Mouse (Mus musculus) liver, embryonic 15.5 days (tissue): ENCODE results near the gene Fibp. TPM values are rescaled to one million over a fixed set of nuclear protein-coding genes. Genes with fewer than 3 reads are reported as not detected.

Source experiments
- ATAC-seq: fragments of 200-750 bp; cut with Nextera tagmentation; 2 replicates; pipeline ENCODE4 v1.8.0; 2017; ENCODE audit warnings: moderate number of reproducible peaks, mild to moderate bottlenecking, moderate library complexity; ENCODE audit not compliant: insufficient read depth
- H3K27ac ChIP-seq: fragments of 300-500 bp; sonication (generic); replicated peaks from 2 replicates; pipeline ENCODE4 v1.5.1; 2015; ENCODE audit warnings: mild to moderate bottlenecking, inconsistent platforms
- H3K27me3 ChIP-seq: fragments of 300-500 bp; sonication (generic); 2 replicates; pipeline ENCODE4 v1.6.1; 2015; ENCODE audit warnings: mild to moderate bottlenecking, inconsistent platforms
- H3K36me3 ChIP-seq: fragments of 300-500 bp; sonication (generic); replicated peaks from 2 replicates; pipeline ENCODE4 v1.6.1; 2015; ENCODE audit warnings: moderate library complexity, mild to moderate bottlenecking, inconsistent platforms
- H3K4me1 ChIP-seq: fragments of 300-500 bp; sonication (generic); replicated peaks from 2 replicates; pipeline ENCODE4 v1.6.1; 2015; ENCODE audit warnings: inconsistent platforms
- H3K4me2 ChIP-seq: fragments of 300-500 bp; sonication (generic); 2 replicates; pipeline ENCODE4 v1.6.1; 2015; ENCODE audit warnings: moderate library complexity, mild to moderate bottlenecking, inconsistent platforms
- H3K4me3 ChIP-seq: fragments of 300-500 bp; sonication (generic); replicated peaks from 2 replicates; pipeline ENCODE4 v1.5.1; 2015; ENCODE audit warnings: mild to moderate bottlenecking, inconsistent platforms
- H3K9ac ChIP-seq: fragments of 300-500 bp; sonication (generic); 2 replicates; pipeline ENCODE4 v1.6.1; 2015; ENCODE audit warnings: moderate library complexity, mild to moderate bottlenecking, inconsistent platforms
- H3K9me3 ChIP-seq: fragments of 300-500 bp; sonication (generic); replicated peaks from 2 replicates; pipeline ENCODE4 v1.6.1; 2016; ENCODE audit warnings: inconsistent platforms
- WGBS: fragments of 180-500 bp; shearing (Covaris S2); methylation state at CpG from one replicate; pipeline ENCODE4 v1.1.7; 2015; ENCODE audit warnings: mixed read lengths; ENCODE audit not compliant: insufficient replicate concordance; 5-methylcytosine and 5-hydroxymethylcytosine counted together
- polyA plus RNA-seq: library from polyadenylated mRNA; unstranded; fragments of >200 nt; fragmentation: Nextera tagmentation; extraction: Ambion mirVana; gene quantifications from 2 replicates; pipeline ENCODE4 v1.2.1, GENCODE M21; 2015

Gene Fibp
- polyA plus RNA-seq, 1 experiment from 2014 or later: 25.3 TPM

DNA sequence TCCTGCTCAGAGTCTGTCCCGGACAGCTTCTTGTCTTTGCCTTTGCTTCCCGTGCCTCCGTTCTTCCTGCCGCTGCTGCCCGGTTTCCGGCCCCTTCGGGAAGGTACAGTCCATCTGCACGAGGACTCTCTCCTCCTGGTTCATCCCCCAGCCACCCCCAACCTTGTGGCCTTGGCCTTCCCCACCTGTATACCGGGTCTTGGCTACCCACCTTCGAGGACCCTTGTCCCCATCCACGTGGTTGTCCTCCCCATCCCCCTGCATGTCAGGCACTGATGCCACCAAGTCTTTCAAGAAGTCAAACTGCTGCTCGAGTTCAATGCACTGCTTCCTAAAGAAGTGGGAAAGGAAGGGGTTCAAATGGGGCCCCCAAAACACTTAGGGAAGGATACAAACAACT lies 36.9 kb upstream of the Fibp start:
- H3K36me3 ChIP-seq: peaks cover 41% of the 10 kb centered on the region
- 63% methylated on average over 12 of the region's 12 CpGs for whole genome bisulfite sequencing
- ATAC-seq: no peak

DNA sequence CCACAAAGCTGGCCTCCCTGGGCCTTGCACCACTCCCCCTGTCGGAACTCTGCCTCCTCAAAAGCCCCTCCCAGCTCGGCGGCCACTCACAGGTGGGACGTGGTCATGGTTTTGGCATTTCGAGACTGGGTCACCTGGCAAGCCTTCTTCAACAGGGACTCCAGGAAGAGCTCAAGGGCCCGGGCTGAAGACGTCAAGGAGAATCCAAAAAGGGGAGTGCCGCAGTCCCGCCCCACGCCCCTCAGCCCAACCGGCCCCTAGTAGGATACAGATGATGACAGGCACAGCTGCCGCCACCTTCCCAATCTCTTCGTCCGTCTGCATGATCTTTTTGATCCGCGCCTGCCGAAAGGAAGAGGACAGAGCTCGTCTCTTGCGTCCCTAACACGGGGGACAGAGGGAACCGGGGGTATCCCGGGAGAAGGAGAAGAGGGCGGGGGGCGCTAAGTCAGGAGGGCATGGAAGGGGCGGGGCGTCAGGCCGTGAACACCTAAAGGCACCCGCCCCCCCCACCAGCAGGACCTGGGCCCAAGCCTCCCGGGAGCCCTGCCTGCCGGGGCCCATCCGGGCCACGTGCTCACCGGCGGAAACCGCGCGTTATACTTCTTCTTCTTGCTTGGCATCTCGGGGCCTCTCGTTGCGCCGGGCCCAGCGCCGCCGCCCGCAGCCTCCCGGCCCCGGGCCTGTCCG lies 36.2 kb upstream of the Fibp start:
- under 1% methylated on average over 37 of the region's 48 CpGs for WGBS
- H3K9ac ChIP-seq: peak overlapping the region; percentile 85
- peak overlapping the region; percentile 91 for H3K4me3 ChIP-seq
- no peaks in the 10 kb centered on the region for H3K27me3 ChIP-seq
- H3K9me3 ChIP-seq: no peaks in the 10 kb centered on the region
- peak overlapping the region; percentile 98 for H3K4me2 ChIP-seq
- ATAC-seq: peak; percentile 46
- peak overlapping the region; percentile 92 for H3K27ac ChIP-seq
- H3K36me3 ChIP-seq: peaks cover 41% of the 10 kb centered on the region
- H3K4me1 ChIP-seq: peaks cover 35% of the 10 kb centered on the region

More for the DNA sequence above, 36.9 kb upstream of the Fibp start:
- Histone ChIP-seq H3K4me2 (peak overlapping the region; percentile 98), H3K27me3 (no peaks in the 10 kb centered on the region), H3K27ac (peak overlapping the region; percentile 92), H3K9ac (peak overlapping the region; percentile 85; the same call in 1 of the 2 replicates), H3K9me3 (no peaks in the 10 kb centered on the region), H3K4me1 (peaks cover 35% of the 10 kb centered on the region), H3K4me3 (peak overlapping the region; percentile 91)

DNA sequence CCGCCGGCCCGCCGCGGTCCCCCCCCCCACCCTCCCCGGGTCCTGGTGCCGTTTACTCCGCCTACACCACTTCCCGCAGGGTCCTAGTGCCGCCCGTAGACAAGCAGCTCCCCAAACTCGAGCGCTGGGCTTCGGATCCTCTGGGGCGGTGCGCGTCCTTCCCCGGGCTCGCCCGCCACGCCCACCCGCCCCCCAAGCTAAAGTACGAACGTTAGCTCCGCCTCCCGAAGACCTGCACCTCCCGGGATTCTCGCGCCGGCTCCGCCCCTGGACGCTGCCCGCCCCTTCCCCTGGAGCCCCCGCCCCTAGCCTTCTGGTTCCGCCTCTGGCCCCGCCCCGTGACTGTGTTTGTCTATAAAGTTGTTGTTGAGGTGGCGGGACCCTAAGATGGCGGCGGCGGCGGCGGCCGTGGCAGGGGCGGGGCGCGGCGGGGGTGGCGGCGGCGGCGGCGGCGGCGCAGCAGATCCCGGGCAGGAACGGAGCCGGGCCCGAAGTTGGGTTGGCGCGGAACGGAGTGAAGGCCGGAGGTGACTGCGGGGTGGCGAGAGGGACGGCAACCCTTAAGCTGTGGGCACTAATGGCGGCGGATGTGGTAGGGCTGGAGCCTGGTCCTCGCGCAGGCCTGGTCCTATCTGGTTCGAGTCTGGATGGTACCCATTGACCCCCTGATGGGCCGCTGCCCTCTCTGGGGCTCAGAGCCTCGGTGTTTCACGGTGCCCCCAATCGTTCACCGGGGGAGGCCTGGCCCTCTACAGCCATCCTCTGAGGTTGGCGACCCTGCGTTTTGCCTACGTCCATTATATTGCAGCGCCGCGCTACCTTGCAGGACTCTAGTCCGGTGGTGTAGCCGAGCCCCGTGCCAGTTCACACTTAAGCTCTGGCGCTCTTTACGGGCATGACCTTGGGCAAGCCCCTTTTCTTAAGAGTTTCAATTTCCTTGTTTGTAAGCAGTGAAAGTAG lies 35.4 kb upstream of the Fibp start, which contains the start of the genes Drap1 and AI837181:
TSS of gene Drap1 (minus strand) at position 198 of the 960 bp plus-strand sequence.
TSS of gene AI837181 (plus strand) at position 363 of the 960 bp plus-strand sequence.
- H3K9me3 ChIP-seq: no peaks in the 10 kb centered on the region
- peaks cover 35% of the 10 kb centered on the region for H3K4me1 ChIP-seq
- WGBS: under 1% methylated on average over 83 of the region's 87 CpGs
- peak within 1 kb of the TSS; percentile 91 for H3K4me3 ChIP-seq
- peak within 1 kb of the TSS; percentile 94 for H3K9ac ChIP-seq
- peak within 1 kb of the TSS; percentile 92 for H3K27ac ChIP-seq
- H3K27me3 ChIP-seq: no peaks in the 10 kb centered on the region
- peak; percentile 85 for ATAC-seq
- H3K36me3 ChIP-seq: peaks cover 41% of the 10 kb centered on the region
- H3K4me2 ChIP-seq: peak within 1 kb of the TSS; percentile 98

DNA sequence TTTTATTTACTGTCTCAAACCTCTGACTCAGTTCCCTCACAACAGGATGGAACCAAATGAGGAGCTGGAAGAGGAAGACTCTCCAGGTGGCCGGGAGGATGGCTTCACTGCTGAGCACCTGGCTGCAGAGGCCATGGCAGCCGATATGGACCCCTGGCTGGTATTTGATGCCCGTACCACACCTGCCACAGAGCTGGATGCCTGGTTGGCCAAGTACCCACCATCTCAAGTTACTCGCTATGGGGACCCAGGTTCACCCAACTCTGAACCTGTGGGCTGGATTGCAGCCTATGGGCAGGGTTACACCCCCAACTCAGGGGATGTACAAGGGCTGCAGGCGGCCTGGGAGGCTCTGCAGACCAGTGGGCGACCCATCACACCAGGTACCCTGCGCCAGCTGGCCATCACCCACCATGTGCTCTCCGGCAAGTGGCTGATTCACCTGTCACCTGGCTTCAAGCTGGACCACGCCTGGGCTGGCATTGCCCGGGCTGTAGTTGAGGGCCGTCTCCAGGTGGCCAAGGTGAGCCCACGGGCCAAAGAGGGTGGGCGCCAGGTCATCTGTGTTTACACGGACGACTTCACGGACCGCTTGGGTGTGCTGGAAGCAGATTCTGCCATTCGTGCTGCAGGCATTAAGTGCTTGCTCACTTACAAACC lies 34.4 kb upstream of the Fibp start:
- peak overlapping the region; percentile 94 for H3K9ac ChIP-seq
- peak overlapping the region; percentile 98 for H3K4me2 ChIP-seq
- peak overlapping the region; percentile 91 for H3K4me3 ChIP-seq
- H3K4me1 ChIP-seq: peaks cover 35% of the 10 kb centered on the region
- no peak for ATAC-seq
- no peaks in the 10 kb centered on the region for H3K9me3 ChIP-seq
- peaks cover 31% of the 10 kb centered on the region for H3K36me3 ChIP-seq
- peak overlapping the region; percentile 85 for H3K27ac ChIP-seq
- WGBS: 78% methylated on average over 18 of the region's 18 CpGs
- no peaks in the 10 kb centered on the region for H3K27me3 ChIP-seq

DNA sequence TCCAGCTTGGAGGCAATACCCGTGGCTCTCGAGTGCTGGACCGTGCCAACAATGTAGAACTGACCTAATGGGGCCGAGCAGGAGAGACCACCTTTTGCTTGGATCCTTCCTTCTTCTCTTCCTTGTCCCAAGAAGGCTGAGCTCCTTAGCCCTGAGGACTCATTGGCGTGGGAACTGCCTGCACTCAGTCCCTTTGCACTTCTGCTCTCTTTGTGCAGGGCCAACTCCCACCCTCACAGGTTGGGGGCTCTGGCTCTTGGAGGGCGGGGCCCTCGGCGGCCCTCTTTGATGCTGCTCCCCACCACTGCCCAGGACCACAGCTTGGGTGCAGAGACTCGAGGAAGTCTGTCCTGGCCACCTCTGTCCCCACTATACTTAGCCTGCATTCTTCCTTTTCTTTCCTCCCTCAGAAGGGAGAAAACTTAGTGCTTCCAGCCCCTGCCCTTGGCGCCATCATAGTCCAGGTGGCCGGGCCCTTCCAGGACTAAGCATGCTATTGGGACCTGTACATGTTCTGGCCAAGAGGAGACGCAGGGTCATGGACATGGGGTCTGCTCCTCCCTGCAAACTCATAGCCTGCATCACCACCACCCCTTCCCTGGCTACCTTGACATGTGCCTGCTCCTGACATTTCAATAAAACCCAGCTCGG lies 33.6 kb upstream of the Fibp start:
- no peaks in the 10 kb centered on the region for H3K9me3 ChIP-seq
- H3K27ac ChIP-seq: no peak overlapping the region
- no peaks in the 10 kb centered on the region for H3K27me3 ChIP-seq
- H3K4me1 ChIP-seq: peaks cover 35% of the 10 kb centered on the region
- WGBS: 77% methylated on average over 13 of the region's 13 CpGs
- peak overlapping the region; percentile 98; the same call in 1 of the 2 replicates for H3K4me2 ChIP-seq
- H3K9ac ChIP-seq: no peak overlapping the region; the same call in 1 of the 2 replicates
- no peak for ATAC-seq
- peak overlapping the region; percentile 91; the same call in 1 of the 2 replicates for H3K4me3 ChIP-seq
- peaks cover 30% of the 10 kb centered on the region for H3K36me3 ChIP-seq

DNA sequence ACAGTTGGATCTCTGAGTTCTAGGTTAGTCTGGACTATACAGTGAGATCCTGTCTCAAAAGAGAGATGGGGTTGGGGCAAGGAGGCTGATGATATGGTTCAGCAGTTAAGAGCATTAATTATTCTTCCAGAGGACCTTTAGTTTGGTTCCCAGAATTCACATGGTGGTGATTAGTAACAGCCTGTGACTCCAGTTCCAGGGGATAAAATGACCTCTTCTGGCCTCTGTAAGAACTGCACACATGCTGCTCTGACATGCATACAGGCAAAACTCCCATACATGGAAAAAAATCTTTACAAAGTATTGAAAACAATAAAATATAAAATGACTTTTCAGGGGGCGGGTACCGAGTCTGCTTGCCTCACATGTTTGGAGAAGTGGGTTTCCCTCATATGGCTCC lies 32.3 kb upstream of the Fibp start:
- Histone ChIP-seq H3K4me2 (no peak overlapping the region), H3K4me3 (no peak overlapping the region), H3K9me3 (no peaks in the 10 kb centered on the region), H3K27me3 (no peaks in the 10 kb centered on the region), H3K36me3 (peaks cover 18% of the 10 kb centered on the region), H3K4me1 (peaks cover 37% of the 10 kb centered on the region), H3K9ac (no peak overlapping the region), H3K27ac (no peak overlapping the region)
- ATAC-seq: no peak
- WGBS: 66% methylated on average over 2 of the region's 2 CpGs

GRCm38 (mm10) chr19:5429219-5429618 lies 31.2 kb upstream of the Fibp start:
- no peak overlapping the region for H3K4me2 ChIP-seq
- H3K4me1 ChIP-seq: peaks cover 36% of the 10 kb centered on the region
- H3K27me3 ChIP-seq: peaks cover 2% of the 10 kb centered on the region; the same call in 1 of the 2 replicates
- peaks cover 15% of the 10 kb centered on the region for H3K36me3 ChIP-seq
- no peak overlapping the region for H3K9ac ChIP-seq
- H3K4me3 ChIP-seq: no peak overlapping the region
- no peak overlapping the region for H3K27ac ChIP-seq
- ATAC-seq: no peak
- H3K9me3 ChIP-seq: no peaks in the 10 kb centered on the region
- 63% methylated on average over 4 of the region's 4 CpGs for WGBS

- peaks cover 15% of the 10 kb centered on the region for H3K36me3 ChIP-seq
- H3K9me3 ChIP-seq: no peaks in the 10 kb centered on the region
- H3K4me1 ChIP-seq: peaks cover 32% of the 10 kb centered on the region
- no peak overlapping the region for H3K4me3 ChIP-seq
- peaks cover 7% of the 10 kb centered on the region for H3K27me3 ChIP-seq
- 57% methylated on average over 8 of the region's 8 CpGs for WGBS
- H3K27ac ChIP-seq: no peak overlapping the region
- ATAC-seq: no peak
- no peak overlapping the region for H3K9ac ChIP-seq
- H3K4me2 ChIP-seq: no peak overlapping the region
Measured at GRCm38 (mm10) chr19:5429806-5430205, 30.6 kb upstream of the Fibp start.

DNA sequence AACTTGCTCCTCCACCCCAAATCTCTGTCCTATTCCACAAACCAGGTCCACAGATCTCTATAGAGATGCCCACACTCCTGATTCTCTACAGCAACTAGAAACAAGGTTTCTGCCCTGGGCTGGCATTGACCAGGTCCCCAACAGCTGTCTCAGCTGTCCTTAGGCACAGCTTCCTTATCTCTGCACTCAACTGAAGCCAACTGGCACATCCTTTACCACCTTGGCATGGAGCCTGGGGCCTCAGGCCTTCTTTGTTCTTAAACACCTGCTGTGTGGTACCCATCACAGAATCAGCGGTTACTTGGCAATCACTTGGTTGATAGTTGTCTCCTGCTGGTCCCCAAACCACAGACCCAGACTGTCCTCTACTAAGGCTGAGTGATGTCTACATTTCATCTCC lies 30.0 kb upstream of the Fibp start:
- H3K27me3 ChIP-seq: peaks cover 11% of the 10 kb centered on the region
- H3K4me3 ChIP-seq: no peak overlapping the region
- peaks cover 15% of the 10 kb centered on the region for H3K36me3 ChIP-seq
- H3K4me1 ChIP-seq: peaks cover 32% of the 10 kb centered on the region
- no peaks in the 10 kb centered on the region for H3K9me3 ChIP-seq
- no peak overlapping the region for H3K9ac ChIP-seq
- 64% methylated on average over 1 of the region's 1 CpGs for WGBS
- no peak for ATAC-seq
- no peak overlapping the region for H3K4me2 ChIP-seq
- H3K27ac ChIP-seq: no peak overlapping the region

DNA sequence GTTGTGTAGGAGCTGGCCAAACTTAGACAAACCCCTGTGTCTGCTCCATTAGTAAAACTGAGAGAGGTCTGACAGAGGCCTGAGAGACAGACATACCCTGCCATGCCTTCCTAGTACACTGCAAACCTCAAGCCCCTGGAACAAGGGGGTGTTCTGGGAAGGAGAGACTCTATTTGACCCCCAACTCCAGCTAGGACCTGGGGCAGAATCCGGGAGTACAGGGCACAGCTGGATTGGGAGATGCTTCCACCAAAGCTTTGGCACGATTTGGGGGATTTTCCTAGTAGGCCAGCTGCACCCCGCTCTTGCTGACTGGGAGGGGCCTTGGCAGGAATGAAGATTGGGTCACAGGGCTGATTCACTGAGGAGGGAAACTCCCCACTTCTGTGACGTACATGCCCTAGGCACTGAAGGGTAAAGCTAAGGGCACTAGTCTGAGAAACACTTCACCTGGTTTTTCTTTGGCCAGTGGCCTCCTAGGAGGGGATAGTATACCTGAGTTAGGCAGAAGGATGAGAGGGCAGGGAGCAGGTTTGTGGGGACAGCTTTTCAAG lies 28.4 kb upstream of the Fibp start:
- Histone ChIP-seq H3K27ac (no peak overlapping the region), H3K27me3 (peaks cover 14% of the 10 kb centered on the region), H3K9ac (no peak overlapping the region), H3K4me3 (no peak overlapping the region), H3K9me3 (no peaks in the 10 kb centered on the region), H3K4me1 (peaks cover 17% of the 10 kb centered on the region), H3K36me3 (peaks cover 4% of the 10 kb centered on the region; the same call in 1 of the 2 replicates), H3K4me2 (no peak overlapping the region)
- 56% methylated on average over 4 of the region's 4 CpGs for WGBS
- no peak for ATAC-seq
